22 mouse cellular contexts compared by ENCODE assay signal in the genomic region with DNA sequence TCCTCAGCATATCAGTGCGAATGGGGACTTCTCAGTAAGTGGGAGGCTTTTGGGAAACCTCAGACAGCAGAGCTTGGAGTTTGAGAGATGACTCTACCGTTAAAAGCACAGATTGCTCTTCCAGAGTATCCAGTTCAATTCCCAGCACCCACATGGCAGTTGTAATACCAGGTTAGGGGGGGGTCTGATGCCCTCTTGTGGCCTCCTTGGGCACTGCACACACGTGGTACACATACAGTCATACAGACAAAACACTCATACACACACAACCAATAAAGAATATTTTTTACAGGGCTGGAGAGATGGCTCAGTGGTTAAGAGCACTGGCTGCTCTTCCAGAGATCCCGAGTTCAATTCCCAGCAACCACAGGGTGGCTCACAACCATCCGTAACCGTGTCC. TPM values are rescaled to one million over a fixed set of nuclear protein-coding genes. Genes with fewer than 3 reads are reported as not detected.
A peak's percentile ranks its signal among the peaks of the same experiment; 100 is the strongest.
DNase-seq lines count a peak whose midpoint lies in the region; ATAC-seq and TF ChIP-seq lines count a peak whose summit lies in the region.
"Had no signal": no experiment of that assay in that cellular context is flagged by ENCODE, and none has a peak within 500 bp of the region (broad histone marks: within the 10 kb centered on the region; RNA-seq: fewer than 3 reads in every experiment).

No protein-coding gene starts in this region.

- TF ChIP-seq CTCF in hindbrain, postnatal 0 days (IDR thresholded peaks at IDR 0.05; ENCODE audit: low read depth) = peak; percentile 25
- TF ChIP-seq CTCF in liver, postnatal 0 days (IDR thresholded peaks at IDR 0.05; ENCODE audit: low read depth) = peak; percentile 10; the same call in 1 of the 2 replicates
- TF ChIP-seq CTCF in E14TG2a.4 (conservative IDR thresholded peaks at IDR 0.05; ENCODE audit: low read length) = peak; percentile 81

- no peak overlapping the region for H3K9ac ChIP-seq in hindbrain, postnatal 0 days (replicated peaks; ENCODE audit: low read length)
- H3K9ac ChIP-seq in hindbrain, embryonic 12.5 days = no peak overlapping the region
- no peak overlapping the region for H3K9ac ChIP-seq in liver, postnatal 0 days (replicated peaks)
- no peak overlapping the region for H3K9ac ChIP-seq in liver, embryonic 12.5 days
- H3K9ac ChIP-seq: embryonic facial prominence, embryonic 13.5 days; forebrain, embryonic 13.5 days; hindbrain, embryonic 15.5 days had no signal

- WGBS in hindbrain, postnatal 0 days = 92% methylated on average over 6 of the region's 6 CpGs
- WGBS in hindbrain, embryonic 12.5 days = 93% methylated on average over 6 of the region's 6 CpGs
- 79% methylated on average over 6 of the region's 6 CpGs for WGBS in liver, postnatal 0 days (ENCODE audit: insufficient replicate concordance)
- 72% methylated on average over 6 of the region's 6 CpGs for WGBS in liver, embryonic 12.5 days (ENCODE audit: insufficient replicate concordance)

- TF ChIP-seq EP300 in liver, postnatal 0 days (IDR thresholded peaks at IDR 0.05; ENCODE audit: low read depth) = no peak

- no peak for DNase-seq in hindbrain, postnatal 0 days (ENCODE audit: low spot score)
- no peak for DNase-seq in liver, postnatal 0 days
- peak; percentile 40 for DNase-seq in R1 (ENCODE audit: low read depth, low spot score)
- DNase-seq in urinary bladder, postnatal 25 days (ENCODE audit: low spot score) = no peak
- DNase-seq: adrenal gland, postnatal 14 days; cerebellum, adult 11-12 months; cerebellum, adult 9-11 months; cerebellum, postnatal 36 days; gastrocnemius, postnatal 10 days; heart, adult 18-20 months had no signal

- no peaks in the 10 kb centered on the region for H3K4me1 ChIP-seq in hindbrain, postnatal 0 days (ENCODE audit: insufficient read depth, low read length)
- no peaks in the 10 kb centered on the region for H3K4me1 ChIP-seq in hindbrain, embryonic 12.5 days
- H3K4me1 ChIP-seq in liver, postnatal 0 days (ENCODE audit: insufficient read depth) = no peaks in the 10 kb centered on the region
- H3K4me1 ChIP-seq in liver, embryonic 12.5 days = no peaks in the 10 kb centered on the region
- H3K4me1 ChIP-seq in E14TG2a.4 (replicated peaks; ENCODE audit: low read depth, low read length) = 0 out of 2 replicates have a peak, but pooled peaks cover 6% of the 10 kb centered on the region
- H3K4me1 ChIP-seq: forebrain, embryonic 13.5 days; hindbrain, embryonic 10.5 days; hindbrain, embryonic 15.5 days had no signal

- no peaks in the 10 kb centered on the region for H3K27me3 ChIP-seq in hindbrain, postnatal 0 days (ENCODE audit: insufficient read depth, low read length)
- no peaks in the 10 kb centered on the region for H3K27me3 ChIP-seq in hindbrain, embryonic 12.5 days
- H3K27me3 ChIP-seq in liver, postnatal 0 days (ENCODE audit: insufficient read depth, low read length) = no peaks in the 10 kb centered on the region; the same call in 1 of the 2 replicates
- no peaks in the 10 kb centered on the region for H3K27me3 ChIP-seq in liver, embryonic 12.5 days (replicated peaks)
- peaks cover 43% of the 10 kb centered on the region for H3K27me3 ChIP-seq in E14TG2a.4 (ENCODE audit: insufficient read depth, low read length)
- H3K27me3 ChIP-seq: CH12.LX; forebrain, embryonic 13.5 days; hindbrain, embryonic 15.5 days had no signal

- H3K27ac ChIP-seq in hindbrain, postnatal 0 days = no peak overlapping the region
- H3K27ac ChIP-seq in hindbrain, embryonic 12.5 days = no peak overlapping the region
- no peak overlapping the region for H3K27ac ChIP-seq in liver, postnatal 0 days (ENCODE audit: low read depth)
- H3K27ac ChIP-seq in liver, embryonic 12.5 days = no peak overlapping the region
- H3K27ac ChIP-seq: embryonic facial prominence, embryonic 13.5 days; forebrain, embryonic 13.5 days; hindbrain, embryonic 10.5 days; hindbrain, embryonic 15.5 days had no signal

- H3K36me3 ChIP-seq in hindbrain, postnatal 0 days (ENCODE audit: insufficient read depth, low read length) = no peaks in the 10 kb centered on the region
- H3K36me3 ChIP-seq in hindbrain, embryonic 12.5 days = no peaks in the 10 kb centered on the region
- no peaks in the 10 kb centered on the region for H3K36me3 ChIP-seq in liver, postnatal 0 days (replicated peaks; ENCODE audit: insufficient read depth, low read length)
- H3K36me3 ChIP-seq in liver, embryonic 12.5 days = no peaks in the 10 kb centered on the region
- H3K36me3 ChIP-seq in E14TG2a.4 (ENCODE audit: insufficient read depth, low read length) = no peaks in the 10 kb centered on the region
- H3K36me3 ChIP-seq: embryonic facial prominence, embryonic 13.5 days; G1E; hindbrain, embryonic 10.5 days; hindbrain, embryonic 15.5 days had no signal

- H3K9me3 ChIP-seq in hindbrain, postnatal 0 days (ENCODE audit: low read length) = no peaks in the 10 kb centered on the region
- peaks cover 6% of the 10 kb centered on the region; the same call in 1 of the 2 replicates for H3K9me3 ChIP-seq in hindbrain, embryonic 12.5 days (replicated peaks)
- H3K9me3 ChIP-seq in liver, postnatal 0 days (ENCODE audit: low read length) = peaks cover 3% of the 10 kb centered on the region
- peaks cover 6% of the 10 kb centered on the region; the same call in 1 of the 2 replicates for H3K9me3 ChIP-seq in liver, embryonic 12.5 days (replicated peaks)
- H3K9me3 ChIP-seq in E14TG2a.4 (ENCODE audit: low read length) = no peaks in the 10 kb centered on the region
- H3K9me3 ChIP-seq: embryonic facial prominence, embryonic 13.5 days; hindbrain, embryonic 10.5 days; hindbrain, embryonic 15.5 days had no signal

- no peak overlapping the region for H3K4me2 ChIP-seq in hindbrain, postnatal 0 days (ENCODE audit: low read depth, low read length)
- H3K4me2 ChIP-seq in hindbrain, embryonic 12.5 days (replicated peaks) = no peak overlapping the region
- H3K4me2 ChIP-seq in liver, postnatal 0 days (ENCODE audit: low read depth, low read length) = no peak overlapping the region
- H3K4me2 ChIP-seq in liver, embryonic 12.5 days = no peak overlapping the region
- H3K4me2 ChIP-seq: embryonic facial prominence, embryonic 13.5 days; forebrain, embryonic 13.5 days; heart, embryonic 11.5 days; hindbrain, embryonic 15.5 days had no signal

- no peak overlapping the region for H3K4me3 ChIP-seq in hindbrain, postnatal 0 days (ENCODE audit: low read length)
- no peak overlapping the region for H3K4me3 ChIP-seq in hindbrain, embryonic 12.5 days
- H3K4me3 ChIP-seq in liver, postnatal 0 days (ENCODE audit: low read depth, low read length) = no peak overlapping the region
- H3K4me3 ChIP-seq in liver, embryonic 12.5 days = no peak overlapping the region
- no peak overlapping the region for H3K4me3 ChIP-seq in E14TG2a.4 (replicated peaks; ENCODE audit: low read length)
- H3K4me3 ChIP-seq: embryonic facial prominence, embryonic 13.5 days; forebrain, embryonic 13.5 days; hindbrain, embryonic 10.5 days; hindbrain, embryonic 15.5 days had no signal

- ATAC-seq in hindbrain, postnatal 0 days = no peak
- ATAC-seq in hindbrain, embryonic 12.5 days (ENCODE audit: low FRiP score) = no peak
- no peak for ATAC-seq in liver, postnatal 0 days
- ATAC-seq in liver, embryonic 12.5 days = no peak
- ATAC-seq: activated CD4-positive, CD25-positive, alpha-beta regulatory T cell, adult 4 months; forebrain, embryonic 13.5 days; inflammation-experienced regulatory T-cells, adult 6 months had no signal

RNA-seq across cellular contexts. Expression of a gene that starts 54.3 kb away (rescaled TPM):
- total RNA-seq in hindbrain, postnatal 0 days (2014; rRNA removed) = 0.68 and 1.5 TPM in 2 replicates
- polyA plus RNA-seq in hindbrain, postnatal 0 days (2015; fragmentation: Nextera tagmentation; extraction: Ambion mirVana) = 0.24 TPM in 2 replicates
- 0.68 and 0.84 TPM in 2 replicates for polyA plus RNA-seq in hindbrain, embryonic 12.5 days (2016; fragmentation: Nextera tagmentation; extraction: Ambion mirVana)
- polyA plus RNA-seq in liver, postnatal 0 days (2015; fragmentation: Nextera tagmentation; extraction: Ambion mirVana) = 0.01 TPM in 2 replicates
- polyA plus RNA-seq in liver, embryonic 12.5 days (2016; fragmentation: Nextera tagmentation; extraction: Ambion mirVana) = 0.02 and 0.10 TPM in 2 replicates
- polyA plus RNA-seq: G1E; inflammation-experienced regulatory T-cells, adult 6 months had no signal

Comparison
In these comparisons a context has a peak if more than half of its experiments do, and no peak if none do; other contexts are left out.
1. CTCF ChIP-seq: peak in every context shown above with its lines; median percentile 81 in E14TG2a.4; 25 in hindbrain, postnatal 0 days; 10 in liver, postnatal 0 days.